Mouse (Mus musculus) CH12.LX (cell line): ENCODE measurements around the gene Ninj1. TPM values are rescaled to one million over a fixed set of nuclear protein-coding genes. Genes with fewer than 3 reads are reported as not detected.
A peak's percentile ranks its signal among the peaks of the same experiment; 100 is the strongest.

Experiments
- DNase-seq: peaks from one replicate; pipeline ENCODE4 v3.0.0-alpha.2; 2013; ENCODE audit errors: extremely low read depth
- H3K27ac ChIP-seq: 2 replicates; pipeline ENCODE4 v1.5.1; 2012; ENCODE audit warnings: low read depth, mild to moderate bottlenecking, control low read depth, moderate library complexity; ENCODE audit not compliant: insufficient read depth
- H3K27me3 ChIP-seq: replicated peaks from 2 replicates; pipeline ENCODE3; 2012; ENCODE audit warnings: inconsistent platforms
- H3K36me3 ChIP-seq, 2 experiments: replicated peaks in 1 of 2; 2 replicates each; pipeline versions ENCODE3 to v1.6.1; 2012; ENCODE audit warnings: inconsistent platforms in 1 of 2, low read length in 1 of 2, mild to moderate bottlenecking in 1 of 2, mixed read lengths in 1 of 2, moderate library complexity in 1 of 2; ENCODE audit not compliant: control insufficient read depth in 1 of 2, insufficient read depth in 1 of 2
- H3K4me1 ChIP-seq, 2 experiments: 2 replicates each; pipeline ENCODE4 v1.6.1; 2012; ENCODE audit warnings: inconsistent platforms in 1 of 2, moderate library complexity in 1 of 2; ENCODE audit not compliant: insufficient read depth in 2 of 2, control insufficient read depth in 1 of 2
- H3K4me2 ChIP-seq: 2 replicates; pipeline ENCODE4 v1.6.1; 2012; ENCODE audit warnings: low read depth, mild to moderate bottlenecking, control low read depth; ENCODE audit not compliant: poor library complexity, insufficient read depth, severe bottlenecking
- H3K4me3 ChIP-seq, 3 experiments: fragments of 150-350 bp in 1 of 3; sonication (generic) in 1 of 3; replicated peaks in 1 of 3; 2 replicates each; pipeline versions ENCODE3 to v1.5.1; 2011 to 2012; ENCODE audit warnings: low read depth in 2 of 3, low read length in 2 of 3, mild to moderate bottlenecking in 2 of 3, moderate library complexity in 2 of 3, control low read depth in 1 of 3, improper control_type of control experiment in 1 of 3, inconsistent platforms in 1 of 3, mixed read lengths in 1 of 3; ENCODE audit not compliant: poor library complexity in 1 of 3
- H3K79me2 ChIP-seq: replicated peaks from 2 replicates; pipeline ENCODE4 v1.6.1; 2012; ENCODE audit warnings: mild to moderate bottlenecking, moderate library complexity; ENCODE audit not compliant: control insufficient read depth, poor library complexity, insufficient read depth, severe bottlenecking; ENCODE audit errors: extremely low read depth
- H3K9ac ChIP-seq: 2 replicates; pipeline ENCODE4 v1.6.1; 2012; ENCODE audit warnings: low read depth, mild to moderate bottlenecking, control low read depth, moderate library complexity; ENCODE audit not compliant: insufficient read depth
- H3K9me3 ChIP-seq: replicated peaks from 2 replicates; pipeline ENCODE3; 2012; ENCODE audit warnings: low read length, inconsistent platforms, mixed read lengths
- BHLHE40 ChIP-seq: IDR thresholded peaks from 2 replicates; pipeline ENCODE4 v1.6.1; 2011; ENCODE audit warnings: mild to moderate bottlenecking, low read depth, low read length, improper control_type of control experiment
- CHD1 ChIP-seq: IDR thresholded peaks from 2 replicates; pipeline ENCODE4 v1.6.1; 2012; ENCODE audit warnings: low read depth, low read length, improper control_type of control experiment, inconsistent platforms
- CHD2 ChIP-seq: IDR thresholded peaks from 2 replicates; pipeline ENCODE4 v1.6.1; 2011; ENCODE audit warnings: low read length, improper control_type of control experiment
- GABPA ChIP-seq: IDR thresholded peaks from 2 replicates; pipeline ENCODE4 v1.6.1; 2012; ENCODE audit warnings: low read depth, low read length, improper control_type of control experiment, inconsistent platforms; ENCODE audit not compliant: insufficient replicate concordance
- IRF4 ChIP-seq: IDR thresholded peaks from 2 replicates; pipeline ENCODE4 v1.6.1; 2014; ENCODE audit warnings: low read depth, mild to moderate bottlenecking, inconsistent platforms, low read length, improper control_type of control experiment
- JUND ChIP-seq: conservative IDR thresholded peaks from 2 replicates; pipeline ENCODE4 v1.6.1; 2011; ENCODE audit warnings: low read depth, low read length, improper control_type of control experiment
- MAZ ChIP-seq: IDR thresholded peaks from 2 replicates; pipeline ENCODE4 v1.6.1; 2012; ENCODE audit warnings: low read depth, mild to moderate bottlenecking, inconsistent platforms, low read length, improper control_type of control experiment, moderate library complexity
- MEF2A ChIP-seq: IDR thresholded peaks from 2 replicates; pipeline ENCODE4 v1.6.1; 2014; ENCODE audit warnings: low read depth, mild to moderate bottlenecking, inconsistent platforms, low read length, improper control_type of control experiment, borderline replicate concordance
- MXI1 ChIP-seq: IDR thresholded peaks from 2 replicates; pipeline ENCODE4 v1.6.1; 2011; ENCODE audit warnings: mild to moderate bottlenecking, low read depth, low read length, improper control_type of control experiment
- NELFE ChIP-seq: IDR thresholded peaks from 2 replicates; pipeline ENCODE4 v1.6.1; 2011; ENCODE audit warnings: low read depth, low read length, improper control_type of control experiment
- POLR2A ChIP-seq: IDR thresholded peaks from 2 replicates; pipeline ENCODE4 v1.6.1; 2011; ENCODE audit warnings: low read depth, mild to moderate bottlenecking, improper control_type of control experiment, low read length
- POLR2AphosphoS2 ChIP-seq: IDR thresholded peaks from 2 replicates; pipeline ENCODE4 v1.6.1; 2011; ENCODE audit warnings: low read depth, low read length, improper control_type of control experiment
- RAD21 ChIP-seq: IDR thresholded peaks from 2 replicates; pipeline ENCODE4 v1.6.1; 2011; ENCODE audit warnings: low read depth, mild to moderate bottlenecking, low read length, improper control_type of control experiment, moderate library complexity
- SIN3A ChIP-seq: IDR thresholded peaks from 2 replicates; pipeline ENCODE4 v1.6.1; 2012; ENCODE audit warnings: low read length, improper control_type of control experiment, inconsistent platforms
- SMC3 ChIP-seq: IDR thresholded peaks from 2 replicates; pipeline ENCODE4 v1.6.1; 2011; ENCODE audit warnings: low read depth, low read length, improper control_type of control experiment
- TBP ChIP-seq: conservative IDR thresholded peaks from 2 replicates; pipeline ENCODE4 v1.6.1; 2011; ENCODE audit warnings: low read depth, low read length, improper control_type of control experiment
- UBTF ChIP-seq: IDR thresholded peaks from 2 replicates; pipeline ENCODE4 v1.6.1; 2012; ENCODE audit warnings: low read depth, mild to moderate bottlenecking, inconsistent platforms, low read length, improper control_type of control experiment, moderate library complexity
- USF1 ChIP-seq: IDR thresholded peaks from 2 replicates; pipeline ENCODE4 v1.6.1; 2014; ENCODE audit warnings: low read depth, mild to moderate bottlenecking, inconsistent platforms, low read length, improper control_type of control experiment
- USF2 ChIP-seq: conservative IDR thresholded peaks from 2 replicates; pipeline ENCODE4 v1.6.1; 2011; ENCODE audit warnings: low read depth, low read length, improper control_type of control experiment
- ZKSCAN1 ChIP-seq: IDR thresholded peaks from 2 replicates; pipeline ENCODE4 v1.6.1; 2012; ENCODE audit warnings: low read depth, inconsistent platforms, low read length, improper control_type of control experiment, borderline replicate concordance
- ZMIZ1 ChIP-seq: IDR thresholded peaks from 2 replicates; pipeline ENCODE4 v1.6.1; 2012; ENCODE audit warnings: low read depth, mild to moderate bottlenecking, inconsistent platforms, low read length, improper control_type of control experiment
- ZNF384 ChIP-seq: IDR thresholded peaks from 2 replicates; pipeline ENCODE4 v1.6.1; 2012; ENCODE audit warnings: low read depth, low read length, improper control_type of control experiment, inconsistent platforms
- dilution Hi-C: fragments of 300-500 bp; cut with MboI; formaldehyde crosslinking; loops from 2 replicates; pipeline ENCODE4 v1.14.3; 2020; ENCODE audit warnings: low sequenced_read_pairs; ENCODE audit not compliant: extremely low pct_unique_long_range_greater_than_20kb, extremely low pct_ligation_motif_present
- in situ Hi-C: fragments of 300-500 bp; cut with MboI; formaldehyde crosslinking; loops from 3 replicates; pipeline ENCODE4 v1.14.3; 2019; ENCODE audit warnings: low sequenced_read_pairs, low pct_ligation_motif_present, low pct_unique_long_range_greater_than_20kb, mixed read lengths
- polyA plus RNA-seq: library from polyadenylated mRNA; unstranded; fragments of >175 nt; gene quantifications from 2 replicates; pipeline ENCODE4 v1.2.1, GENCODE M21; 2012; ENCODE audit warnings: low read depth; ENCODE audit not compliant: insufficient read length
- total RNA-seq, 2 experiments: library from RNA; depleted of rRNA; stranded (reverse); fragments of 300-350 nt in 1 of 2; fragments of >200 nt in 1 of 2; gene quantifications; 2 replicates each; pipeline ENCODE4 v1.2.3; 2012 to 2014

Gene Ninj1
- total and polyA plus RNA-seq, 3 experiments, result 12.7 to 25.2 (median 21.2) TPM

DNA sequence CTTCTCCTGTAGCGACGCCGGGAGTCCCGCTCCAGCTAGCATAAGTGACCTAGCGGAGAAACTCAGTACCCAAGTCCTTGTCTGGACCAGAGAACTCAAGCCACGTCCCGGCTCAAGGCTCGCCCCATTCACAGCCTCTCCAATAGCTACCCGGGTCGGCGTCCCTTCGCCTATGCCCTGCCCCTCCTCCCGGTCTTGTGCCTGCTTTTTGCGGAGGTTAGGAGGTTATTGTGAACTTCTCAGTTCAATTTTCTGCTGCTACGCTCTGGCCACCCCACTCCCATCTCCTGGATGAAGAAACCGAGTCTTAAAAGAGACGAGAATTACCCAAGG lies 28.9 kb downstream of the Ninj1 start:
- no peak for DNase-seq
- peaks cover 32% of the 10 kb centered on the region for H3K27me3 ChIP-seq
- H3K4me3 ChIP-seq, result peak overlapping the region; percentile 48 to 85 (median 64)
- no peaks in the 10 kb centered on the region for H3K36me3 ChIP-seq
- H3K4me1 ChIP-seq, result peaks cover 0 to 21% of the 10 kb centered on the region in 2 experiments; a peak in 2 of 4 replicates
- in situ Hi-C loops, result no loop called here
- peaks cover 4% of the 10 kb centered on the region for H3K9me3 ChIP-seq
- H3K79me2 ChIP-seq, result no peaks in the 10 kb centered on the region
- H3K27ac ChIP-seq, result no peak overlapping the region
- dilution Hi-C loops, result no loop called here
- H3K9ac ChIP-seq, result peak overlapping the region; percentile 55
- peak overlapping the region; percentile 63 for H3K4me2 ChIP-seq
- TF ChIP-seq SMC3, result no peak
- TF ChIP-seq CHD2, result 0 out of 2 replicates have a peak, but pooled peaks have one; percentile 19
- TF ChIP-seq NELFE, result peak; percentile 69; the same call in 1 of the 2 replicates
- no peak for TF ChIP-seq RAD21
- TF ChIP-seq MXI1, result peak; percentile 40; the same call in 1 of the 2 replicates
- no peak for TF ChIP-seq USF2
- TF ChIP-seq BHLHE40, result 0 out of 2 replicates have a peak, but pooled peaks have one; percentile 23
- 0 out of 2 replicates have a peak, but pooled peaks have one; percentile 20 for TF ChIP-seq IRF4

GRCm38 (mm10) chr13:49216808-49217561 lies 29.7 kb downstream of the Ninj1 start:
- DNase-seq, result no peak
- Histone ChIP-seq H3K4me1 (peaks cover 0 to 21% of the 10 kb centered on the region in 2 experiments; a peak in 2 of 4 replicates), H3K4me2 (peak overlapping the region; percentile 63; the same call in 1 of the 2 replicates), H3K36me3 (no peaks in the 10 kb centered on the region), H3K4me3 (no peak overlapping the region), H3K9me3 (peaks cover 5% of the 10 kb centered on the region), H3K9ac (no peak overlapping the region), H3K27me3 (peaks cover 32% of the 10 kb centered on the region), H3K79me2 (no peaks in the 10 kb centered on the region), H3K27ac (no peak overlapping the region)
- in situ Hi-C loops, result no loop called here
- dilution Hi-C loops, result no loop called here
- TF ChIP-seq CHD2 (no peak), POLR2AphosphoS2 (no peak), CHD1 (no peak), BHLHE40 (no peak), IRF4 (no peak), UBTF (no peak), JUND (no peak), ZKSCAN1 (no peak), NELFE (no peak), SIN3A (no peak), MAZ (no peak), GABPA (no peak), ZMIZ1 (no peak), TBP (no peak), ZNF384 (no peak), MEF2A (no peak), SMC3 (no peak), USF2 (no peak), USF1 (no peak), POLR2A (no peak)
